Mouse (Mus musculus) midbrain, embryonic 16.5 days (tissue): Measurements from ENCODE around the gene Pid1. TPM values are rescaled to one million over a fixed set of nuclear protein-coding genes. Genes with fewer than 3 reads are reported as not detected.

Source experiments
- ATAC-seq: fragments of 200-750 bp; cut with Nextera tagmentation; 2 replicates; pipeline ENCODE4 v1.8.0; 2017; ENCODE audit warnings: moderate TSS enrichment
- H3K27ac ChIP-seq: fragments of 300-500 bp; sonication (generic); 2 replicates; pipeline ENCODE4 v1.5.1; 2014; ENCODE audit warnings: mild to moderate bottlenecking, low read length, mixed read lengths
- H3K27me3 ChIP-seq: fragments of 300-500 bp; sonication (generic); 2 replicates; pipeline ENCODE4 v1.6.1; 2014; ENCODE audit warnings: low read depth, low read length, mixed read lengths; ENCODE audit not compliant: control insufficient read depth, insufficient read depth
- H3K36me3 ChIP-seq: fragments of 300-500 bp; sonication (generic); 2 replicates; pipeline ENCODE4 v1.6.1; 2014; ENCODE audit warnings: mild to moderate bottlenecking, low read length, moderate library complexity, mixed read lengths; ENCODE audit not compliant: control insufficient read depth, insufficient read depth
- H3K4me1 ChIP-seq: fragments of 300-500 bp; sonication (generic); 2 replicates; pipeline ENCODE4 v1.6.1; 2014; ENCODE audit warnings: mild to moderate bottlenecking, low read length, mixed read lengths; ENCODE audit not compliant: control insufficient read depth, insufficient read depth
- H3K4me2 ChIP-seq: fragments of 300-500 bp; sonication (generic); 2 replicates; pipeline ENCODE4 v1.6.1; 2014; ENCODE audit warnings: mild to moderate bottlenecking, low read length, mixed read lengths
- H3K4me3 ChIP-seq: fragments of 300-500 bp; sonication (generic); 2 replicates; pipeline ENCODE4 v1.5.1; 2014; ENCODE audit warnings: low read depth, mild to moderate bottlenecking, low read length, moderate library complexity, mixed read lengths
- H3K9ac ChIP-seq: fragments of 300-500 bp; sonication (generic); 2 replicates; pipeline ENCODE4 v1.6.1; 2014; ENCODE audit warnings: low read depth, low read length, mixed read lengths
- H3K9me3 ChIP-seq: fragments of 300-500 bp; sonication (generic); replicated peaks from 2 replicates; pipeline ENCODE4 v1.6.1; 2014; ENCODE audit warnings: mild to moderate bottlenecking, low read length, mixed read lengths; ENCODE audit not compliant: control insufficient read depth, poor library complexity, severe bottlenecking
- WGBS: fragments of 180-500 bp; shearing (Covaris S2); extraction: QIAGEN DNeasy Blood & Tissue Kit; methylation state at CpG from one replicate; pipeline ENCODE4 v1.1.7; 2014; 5-methylcytosine and 5-hydroxymethylcytosine counted together
- microRNA-seq: library from miRNA; unstranded; fragments of <30 nt; microRNA quantifications from one replicate; pipeline ENCODE4, GENCODE M21; 2017
- polyA plus RNA-seq: library from polyadenylated mRNA; unstranded; fragments of >200 nt; fragmentation: Nextera tagmentation; extraction: Ambion mirVana; gene quantifications from 2 replicates; pipeline ENCODE4 v1.2.1, GENCODE M21; 2015

The Pid1 gene
- polyA plus RNA-seq, 1 experiment from 2014 or later, result 82.7 TPM

DNA sequence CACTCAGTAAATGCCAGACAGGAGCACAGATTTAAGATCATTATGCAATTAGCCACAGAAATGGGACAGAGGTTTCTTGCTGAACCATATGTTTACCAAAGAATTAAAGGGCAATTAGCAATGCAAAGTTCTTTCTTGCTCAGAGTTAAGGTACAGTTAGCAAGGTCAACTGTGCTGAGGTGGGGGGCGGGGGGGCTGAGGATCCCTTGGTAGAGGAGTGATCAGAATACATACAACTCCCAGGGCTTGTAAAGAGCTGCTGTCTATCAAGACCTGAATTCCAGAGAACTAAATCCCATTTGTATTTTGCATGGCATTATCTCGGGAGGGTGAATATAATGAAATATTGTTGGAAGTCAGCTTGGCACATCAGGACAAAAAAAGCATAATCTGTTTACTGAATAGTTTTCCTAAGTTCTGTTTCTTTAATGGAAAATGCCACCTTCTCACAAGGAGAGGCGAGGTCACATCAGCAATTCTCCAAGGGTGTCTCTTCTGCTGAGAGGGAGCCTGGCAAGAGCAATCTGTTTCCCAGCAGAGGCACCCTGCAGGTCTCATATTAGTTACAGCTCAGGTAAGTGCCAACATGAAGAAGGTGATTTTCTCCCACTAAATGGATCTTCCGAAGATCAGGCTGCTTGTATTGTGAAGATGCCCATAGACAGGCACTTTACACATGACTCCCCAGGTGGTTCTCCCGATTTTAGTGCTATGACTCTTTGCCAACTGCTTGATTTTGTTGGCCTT, 306.9 kb downstream of the Pid1 start:
- H3K36me3 ChIP-seq, result no peaks in the 10 kb centered on the region
- no peak overlapping the region for H3K27ac ChIP-seq
- no peak for ATAC-seq
- no peaks in the 10 kb centered on the region for H3K27me3 ChIP-seq
- no peaks in the 10 kb centered on the region for H3K9me3 ChIP-seq
- H3K9ac ChIP-seq, result no peak overlapping the region
- H3K4me2 ChIP-seq, result no peak overlapping the region
- WGBS, result 55% methylated on average over 5 of the region's 5 CpGs
- H3K4me1 ChIP-seq, result peaks cover 10% of the 10 kb centered on the region
- H3K4me3 ChIP-seq, result no peak overlapping the region

DNA sequence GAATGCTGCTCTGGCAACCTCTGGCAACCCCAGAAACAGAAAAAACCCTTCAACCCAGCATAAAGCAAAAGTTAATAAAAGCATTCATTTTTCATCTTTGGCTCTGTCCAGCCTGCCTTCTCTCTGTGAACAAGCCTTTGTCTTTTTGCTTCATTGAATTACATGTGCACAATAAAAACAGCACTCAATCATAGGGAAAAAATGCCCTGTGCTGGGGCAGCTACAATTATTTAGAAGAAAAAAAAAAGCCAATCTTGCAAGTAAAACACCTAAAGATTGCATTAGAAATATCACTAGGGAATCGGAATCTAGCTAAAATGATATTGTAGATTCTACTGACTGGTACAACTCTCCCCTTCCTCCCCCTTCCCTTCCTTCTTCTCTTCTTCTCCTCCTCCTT, 307.7 kb downstream of the Pid1 start:
- no peak for ATAC-seq
- Histone ChIP-seq H3K4me3 (no peak overlapping the region), H3K36me3 (no peaks in the 10 kb centered on the region), H3K4me2 (no peak overlapping the region), H3K27ac (no peak overlapping the region), H3K9me3 (no peaks in the 10 kb centered on the region), H3K27me3 (no peaks in the 10 kb centered on the region), H3K4me1 (peaks cover 10% of the 10 kb centered on the region), H3K9ac (no peak overlapping the region)
- WGBS, result 66% methylated on average over 1 of the region's 1 CpGs

DNA sequence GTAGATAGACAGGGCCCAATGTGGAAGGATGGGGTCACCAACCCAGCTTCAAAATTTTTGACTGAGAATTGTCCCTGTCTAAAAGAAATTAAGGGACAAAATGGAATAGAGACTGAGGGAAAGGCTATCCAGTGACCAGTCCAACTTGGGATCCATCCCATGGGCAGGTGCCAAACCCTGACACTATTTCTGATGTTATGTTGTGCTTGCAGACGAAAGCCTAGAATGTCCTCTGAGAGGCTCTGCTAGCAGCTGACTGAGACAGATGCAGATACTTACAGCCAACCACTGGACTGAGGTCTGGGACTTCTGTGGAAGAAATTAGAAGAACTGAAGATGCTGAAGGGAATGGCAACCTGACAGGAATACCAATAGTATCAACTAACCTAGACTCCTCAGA, 338.2 kb downstream of the Pid1 start:
- Histone ChIP-seq H3K9ac (no peak overlapping the region), H3K27ac (no peak overlapping the region), H3K4me1 (no peaks in the 10 kb centered on the region), H3K9me3 (no peaks in the 10 kb centered on the region), H3K4me3 (no peak overlapping the region), H3K4me2 (no peak overlapping the region), H3K27me3 (no peaks in the 10 kb centered on the region), H3K36me3 (no peaks in the 10 kb centered on the region)
- no peak for ATAC-seq
- 95% methylated on average over 1 of the region's 1 CpGs for WGBS

DNA sequence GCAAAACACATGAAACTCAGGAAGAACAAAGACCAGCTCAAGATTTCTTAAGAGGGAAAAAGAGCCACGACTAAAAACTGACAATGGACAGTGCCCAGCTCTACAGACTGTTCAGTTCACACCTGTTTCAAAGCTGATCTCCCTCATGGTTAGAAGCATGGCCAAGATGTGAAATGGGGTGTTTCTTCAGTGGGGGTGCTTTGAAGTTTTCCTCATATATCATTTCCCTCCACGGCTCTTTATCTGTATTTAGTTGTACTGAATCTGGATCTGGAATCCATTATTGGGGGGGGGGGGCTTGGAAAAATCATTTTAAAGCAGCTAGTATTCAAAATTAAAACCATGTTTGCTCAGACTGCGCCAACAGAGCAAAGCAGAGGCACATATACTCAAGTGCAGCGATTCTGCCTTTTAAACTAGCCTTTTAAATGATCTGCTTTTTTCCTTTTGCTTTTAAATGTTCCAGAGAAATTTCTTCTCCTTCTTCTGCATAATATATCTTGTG, 351.1 kb downstream of the Pid1 start:
- no peak overlapping the region for H3K4me3 ChIP-seq
- WGBS, result 79% methylated on average over 4 of the region's 4 CpGs
- H3K36me3 ChIP-seq, result no peaks in the 10 kb centered on the region
- no peak for ATAC-seq
- H3K27me3 ChIP-seq, result no peaks in the 10 kb centered on the region
- no peaks in the 10 kb centered on the region for H3K9me3 ChIP-seq
- H3K4me1 ChIP-seq, result no peaks in the 10 kb centered on the region
- H3K9ac ChIP-seq, result no peak overlapping the region
- no peak overlapping the region for H3K4me2 ChIP-seq
- H3K27ac ChIP-seq, result no peak overlapping the region

DNA sequence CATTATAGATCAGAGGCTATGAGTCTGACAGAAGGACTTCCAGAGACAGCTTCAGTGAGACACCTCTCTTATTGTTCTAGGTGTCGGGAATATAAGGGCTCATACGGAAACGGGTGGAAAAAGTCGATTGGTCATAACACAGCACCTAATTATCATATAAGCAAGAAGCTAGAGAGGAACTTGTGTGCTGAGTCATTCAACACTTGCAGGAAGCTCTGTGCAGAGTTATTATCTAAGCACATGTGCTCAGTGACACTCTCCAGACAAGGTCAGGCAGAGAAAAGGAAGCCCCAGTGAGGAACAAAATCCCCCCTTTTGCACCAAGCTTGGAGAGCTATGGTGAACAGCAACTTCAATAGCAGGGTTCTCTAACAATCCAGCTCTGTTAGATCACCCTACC, 361.4 kb downstream of the Pid1 start:
- WGBS, result 85% methylated on average over 4 of the region's 4 CpGs
- Histone ChIP-seq H3K9me3 (no peaks in the 10 kb centered on the region), H3K36me3 (no peaks in the 10 kb centered on the region), H3K27ac (no peak overlapping the region), H3K4me2 (no peak overlapping the region), H3K27me3 (no peaks in the 10 kb centered on the region), H3K4me1 (no peaks in the 10 kb centered on the region), H3K9ac (no peak overlapping the region), H3K4me3 (no peak overlapping the region)
- ATAC-seq, result no peak

Small RNAs within 50 kb of the gene (microRNA-seq; reads per million reads assigned to microRNA genes)
- not detected for gene Mir6353
